Mouse (Mus musculus) MEL (cell line): ENCODE measurements around the gene Rcor1. TPM values are rescaled to one million over a fixed set of nuclear protein-coding genes. Genes with fewer than 3 reads are reported as not detected.

ENCODE experiments used
- DNase-seq: peaks from one replicate; pipeline ENCODE4 v3.0.0; 2011; ENCODE audit warnings: low read depth, low spot score
- H3K27ac ChIP-seq: 2 replicates; pipeline ENCODE4 v1.5.1; 2012; ENCODE audit warnings: low read depth, mild to moderate bottlenecking, control low read depth, low read length, moderate library complexity; ENCODE audit not compliant: control insufficient read depth
- H3K27me3 ChIP-seq, 2 experiments: fragments of 150-350 bp in 1 of 2; sonication (generic) in 1 of 2; 2 replicates each; pipeline ENCODE4 v1.6.1; 2012; ENCODE audit warnings: low read length in 2 of 2, mild to moderate bottlenecking in 2 of 2, improper control_type of control experiment in 1 of 2, moderate library complexity in 1 of 2; ENCODE audit not compliant: insufficient read depth in 2 of 2, control insufficient read depth in 1 of 2
- H3K36me3 ChIP-seq, 2 experiments: 2 replicates each; pipeline ENCODE4 v1.6.1; 2012 to 2014; ENCODE audit warnings: low read length in 2 of 2, improper control_type of control experiment in 1 of 2, inconsistent platforms in 1 of 2, mild to moderate bottlenecking in 1 of 2; ENCODE audit not compliant: insufficient read depth in 2 of 2, control insufficient read depth in 1 of 2
- H3K4me1 ChIP-seq, 2 experiments: fragments of 150-350 bp in 1 of 2; sonication (generic) in 1 of 2; 2 replicates each; pipeline ENCODE4 v1.6.1; 2012; ENCODE audit warnings: low read length in 2 of 2, improper control_type of control experiment in 1 of 2, mild to moderate bottlenecking in 1 of 2; ENCODE audit not compliant: insufficient read depth in 2 of 2, control insufficient read depth in 1 of 2
- H3K4me3 ChIP-seq, 2 experiments: fragments of 150-350 bp in 1 of 2; sonication (generic) in 1 of 2; 2 replicates each; pipeline ENCODE4 v1.5.1; 2012; ENCODE audit warnings: low read depth in 2 of 2, low read length in 2 of 2, mild to moderate bottlenecking in 2 of 2, moderate library complexity in 2 of 2, control low read depth in 1 of 2, improper control_type of control experiment in 1 of 2; ENCODE audit not compliant: control insufficient read depth in 1 of 2, insufficient read depth in 1 of 2
- H3K79me2 ChIP-seq: 2 replicates; pipeline ENCODE4 v1.6.1; 2012; ENCODE audit warnings: mild to moderate bottlenecking, low read length, moderate library complexity; ENCODE audit not compliant: control insufficient read depth, poor library complexity, insufficient read depth
- H3K9ac ChIP-seq: 2 replicates; pipeline ENCODE4 v1.6.1; 2012; ENCODE audit warnings: low read depth, mild to moderate bottlenecking, control low read depth, low read length, moderate library complexity; ENCODE audit not compliant: control insufficient read depth, poor library complexity, severe bottlenecking
- H3K9me3 ChIP-seq: fragments of 150-350 bp; sonication (generic); replicated peaks from 2 replicates; pipeline ENCODE4 v1.6.1; 2012; ENCODE audit warnings: mild to moderate bottlenecking, low read length, improper control_type of control experiment, moderate library complexity; ENCODE audit not compliant: insufficient read depth
- BHLHE40 ChIP-seq: IDR thresholded peaks from 2 replicates; pipeline ENCODE4 v1.6.1; 2012; ENCODE audit warnings: low read depth, mild to moderate bottlenecking, inconsistent platforms, low read length, improper control_type of control experiment, borderline replicate concordance
- CHD1 ChIP-seq: IDR thresholded peaks from 2 replicates; pipeline ENCODE4 v1.6.1; 2012; ENCODE audit warnings: low read depth, mild to moderate bottlenecking, inconsistent platforms, low read length, improper control_type of control experiment
- CHD2 ChIP-seq: IDR thresholded peaks from 2 replicates; pipeline ENCODE4 v1.6.1; 2011; ENCODE audit warnings: low read length, improper control_type of control experiment
- E2F4 ChIP-seq: IDR thresholded peaks from 2 replicates; pipeline ENCODE4 v1.6.1; 2011; ENCODE audit warnings: low read depth, low read length, improper control_type of control experiment, borderline replicate concordance
- ELF1 ChIP-seq: IDR thresholded peaks from 2 replicates; pipeline ENCODE4 v1.6.1; 2014; ENCODE audit warnings: low read depth, mild to moderate bottlenecking, inconsistent platforms, low read length, improper control_type of control experiment, moderate library complexity
- ETS1 ChIP-seq: IDR thresholded peaks from 2 replicates; pipeline ENCODE4 v1.6.1; 2012; ENCODE audit warnings: low read depth, mild to moderate bottlenecking, inconsistent platforms, low read length, improper control_type of control experiment, moderate library complexity
- GATA1 ChIP-seq: IDR thresholded peaks from 2 replicates; pipeline ENCODE4 v1.6.1; 2011; ENCODE audit warnings: low read depth, low read length, improper control_type of control experiment
- MAFK ChIP-seq: IDR thresholded peaks from 2 replicates; pipeline ENCODE4 v1.6.1; 2011; ENCODE audit warnings: low read depth, mild to moderate bottlenecking, low read length, improper control_type of control experiment, borderline replicate concordance
- MAX ChIP-seq: IDR thresholded peaks from 2 replicates; pipeline ENCODE4 v1.6.1; 2011; ENCODE audit warnings: low read length, improper control_type of control experiment
- MEF2A ChIP-seq: IDR thresholded peaks from 2 replicates; pipeline ENCODE4 v1.6.1; 2014; ENCODE audit warnings: low read depth, mild to moderate bottlenecking, inconsistent platforms, low read length, improper control_type of control experiment; ENCODE audit not compliant: poor library complexity, insufficient replicate concordance, severe bottlenecking; ENCODE audit errors: extremely low read depth
- MXI1 ChIP-seq: IDR thresholded peaks from 2 replicates; pipeline ENCODE4 v1.6.1; 2011; ENCODE audit warnings: mild to moderate bottlenecking, low read depth, low read length, improper control_type of control experiment
- MYB ChIP-seq: IDR thresholded peaks from 2 replicates; pipeline ENCODE4 v1.6.1; 2011; ENCODE audit warnings: mild to moderate bottlenecking, low read depth, low read length, improper control_type of control experiment
- NRF1 ChIP-seq: IDR thresholded peaks from 2 replicates; pipeline ENCODE4 v1.6.1; 2014; ENCODE audit warnings: low read depth, mild to moderate bottlenecking, inconsistent platforms, low read length, improper control_type of control experiment, moderate library complexity; ENCODE audit not compliant: poor library complexity, insufficient read depth, severe bottlenecking
- POLR2A ChIP-seq, 2 experiments: IDR thresholded peaks; 2 replicates each; pipeline ENCODE4 v1.6.1; 2011 to 2012; ENCODE audit warnings: low read length in 2 of 2, mild to moderate bottlenecking in 2 of 2, control low read depth in 1 of 2, improper control_type of control experiment in 1 of 2, low read depth in 1 of 2, moderate library complexity in 1 of 2; ENCODE audit not compliant: control insufficient read depth in 1 of 2, insufficient read depth in 1 of 2, poor library complexity in 1 of 2
- RAD21 ChIP-seq: IDR thresholded peaks from 2 replicates; pipeline ENCODE4 v1.6.1; 2011; ENCODE audit warnings: mild to moderate bottlenecking, low read depth, low read length, improper control_type of control experiment
- RCOR1 ChIP-seq: IDR thresholded peaks from 2 replicates; pipeline ENCODE4 v1.6.1; 2012; ENCODE audit warnings: low read depth, mild to moderate bottlenecking, inconsistent platforms, low read length, improper control_type of control experiment
- SMC3 ChIP-seq: IDR thresholded peaks from 2 replicates; pipeline ENCODE4 v1.6.1; 2011; ENCODE audit warnings: low read depth, low read length, improper control_type of control experiment
- TCF12 ChIP-seq: IDR thresholded peaks from 2 replicates; pipeline ENCODE4 v1.6.1; 2014; ENCODE audit warnings: low read depth, mild to moderate bottlenecking, inconsistent platforms, low read length, improper control_type of control experiment, moderate library complexity
- UBTF ChIP-seq: IDR thresholded peaks from 2 replicates; pipeline ENCODE4 v1.6.1; 2012; ENCODE audit warnings: low read depth, mild to moderate bottlenecking, inconsistent platforms, low read length, improper control_type of control experiment, moderate library complexity, borderline replicate concordance; ENCODE audit not compliant: insufficient read depth
- USF1 ChIP-seq: IDR thresholded peaks from 2 replicates; pipeline ENCODE4 v1.6.1; 2014; ENCODE audit warnings: low read depth, mild to moderate bottlenecking, inconsistent platforms, low read length, improper control_type of control experiment, moderate library complexity
- USF2 ChIP-seq, 2 experiments: IDR thresholded peaks; 2 replicates each; pipeline ENCODE4 v1.6.1; 2011 to 2012; ENCODE audit warnings: improper control_type of control experiment in 2 of 2, low read length in 2 of 2, borderline replicate concordance in 1 of 2, inconsistent platforms in 1 of 2, low read depth in 1 of 2, mild to moderate bottlenecking in 1 of 2; ENCODE audit not compliant: insufficient read depth in 1 of 2
- ZC3H11A ChIP-seq: IDR thresholded peaks from 2 replicates; pipeline ENCODE4 v1.6.1; 2012; ENCODE audit warnings: low read depth, mild to moderate bottlenecking, inconsistent platforms, low read length, improper control_type of control experiment
- ZKSCAN1 ChIP-seq: IDR thresholded peaks from 2 replicates; pipeline ENCODE4 v1.6.1; 2012; ENCODE audit warnings: low read depth, mild to moderate bottlenecking, inconsistent platforms, low read length, improper control_type of control experiment, moderate library complexity
- polyA plus RNA-seq, 2 experiments: library from polyadenylated mRNA; stranded (reverse) in 1 of 2; unstranded in 1 of 2; fragments of >175 nt in 1 of 2; fragments of >200 nt in 1 of 2; gene quantifications; 2 replicates each; pipeline versions ENCODE4 v1.2.1 to v1.2.4; 2012; ENCODE audit warnings: low replicate concordance in 2 of 2, low read depth in 1 of 2; ENCODE audit not compliant: insufficient read length in 2 of 2, insufficient read depth in 1 of 2, missing spikeins in 1 of 2
- total RNA-seq: library from RNA; depleted of rRNA; stranded (reverse); fragments of 300-350 nt; gene quantifications from 2 replicates; pipeline ENCODE4 v1.2.3, GENCODE M21; 2012

Rcor1 gene
- total and polyA plus RNA-seq, 3 experiments: 23.1 to 44.3 (median 37.1) TPM

- Histone ChIP-seq H3K9me3 (no peaks in the 10 kb centered on the region), H3K4me3 (no peak overlapping the region), H3K4me1 (no peaks in the 10 kb centered on the region), H3K27me3 (no peaks in the 10 kb centered on the region; a peak in 1 of 4 replicates), H3K9ac (no peak overlapping the region), H3K36me3 (no peaks in the 10 kb centered on the region), H3K79me2 (no peaks in the 10 kb centered on the region), H3K27ac (no peak overlapping the region)
- DNase-seq: no peak
- TF ChIP-seq USF2 (IDR thresholded peaks at IDR 0.05; ENCODE audit: borderline replicate concordance in 1 of 2, insufficient read depth in 1 of 2, low read depth in 1 of 2, low read length in 2 of 2): no peak
- no peak for TF ChIP-seq RAD21
- no peak for TF ChIP-seq CHD1
- TF ChIP-seq TCF12: no peak
- TF ChIP-seq SMC3: no peak
- no peak for TF ChIP-seq USF1
- TF ChIP-seq E2F4: no peak
- TF ChIP-seq ZC3H11A: no peak
- no peak for TF ChIP-seq MYB
- TF ChIP-seq GATA1: no peak
- TF ChIP-seq CHD2: no peak
- TF ChIP-seq ELF1: no peak
- no peak for TF ChIP-seq MEF2A
- no peak for TF ChIP-seq POLR2A (IDR thresholded peaks at IDR 0.05; ENCODE audit: control insufficient read depth in 1 of 2, insufficient read depth in 1 of 2, low read depth in 1 of 2, low read length in 2 of 2, poor library complexity in 1 of 2)
Measured at GRCm38 (mm10) chr12:111134791-111135733, 95.9 kb downstream of the Rcor1 start.

GRCm38 (mm10) chr12:111135953-111136352 lies 96.8 kb downstream of the Rcor1 start:
- H3K9ac ChIP-seq: no peak overlapping the region
- DNase-seq: no peak
- no peaks in the 10 kb centered on the region for H3K9me3 ChIP-seq
- H3K27me3 ChIP-seq: no peaks in the 10 kb centered on the region; a peak in 1 of 4 replicates
- H3K27ac ChIP-seq: no peak overlapping the region
- H3K79me2 ChIP-seq: no peaks in the 10 kb centered on the region
- no peak for TF ChIP-seq ZKSCAN1
- TF ChIP-seq GATA1: no peak
- no peak for TF ChIP-seq NRF1
- no peak for TF ChIP-seq BHLHE40
- no peak for TF ChIP-seq E2F4
- TF ChIP-seq USF1: no peak
- TF ChIP-seq CHD1: no peak
- TF ChIP-seq UBTF: no peak
- TF ChIP-seq USF2 (IDR thresholded peaks at IDR 0.05; ENCODE audit: borderline replicate concordance in 1 of 2, insufficient read depth in 1 of 2, low read depth in 1 of 2, low read length in 2 of 2): no peak
- TF ChIP-seq ETS1: no peak
- no peak for TF ChIP-seq ZC3H11A
- TF ChIP-seq MAFK: no peak
- no peak for TF ChIP-seq SMC3
- no peak for TF ChIP-seq TCF12
- TF ChIP-seq MXI1: no peak
- TF ChIP-seq RCOR1: no peak
- no peak for TF ChIP-seq ELF1
- TF ChIP-seq MAX: no peak
- no peaks in the 10 kb centered on the region for H3K36me3 ChIP-seq
- no peak overlapping the region for H3K4me3 ChIP-seq
- no peaks in the 10 kb centered on the region for H3K4me1 ChIP-seq
